In genomic region chr3:84324000-84324399, GRCm38 (mm10) we compare ENCODE assay signal across 8 mouse cellular contexts. TPM values are rescaled to one million over a fixed set of nuclear protein-coding genes. Genes with fewer than 3 reads are reported as not detected.
DNase-seq lines count a peak whose midpoint lies in the region; ATAC-seq lines count a peak whose summit lies in the region.

No protein-coding gene starts in this region.

- H3K4me3 ChIP-seq in midbrain, embryonic 10.5 days: no peak overlapping the region
- no peak overlapping the region for H3K4me3 ChIP-seq in midbrain, embryonic 14.5 days (replicated peaks; ENCODE audit: low read depth, low read length)
- H3K4me3 ChIP-seq in kidney, embryonic 16.5 days (ENCODE audit: low read length): no peak overlapping the region
- H3K4me3 ChIP-seq in stomach, embryonic 16.5 days (replicated peaks; ENCODE audit: low read length): no peak overlapping the region
- H3K4me3 ChIP-seq in forebrain, embryonic 11.5 days (ENCODE audit: low read depth, low read length): no peak overlapping the region

- no peaks in the 10 kb centered on the region for H3K27me3 ChIP-seq in midbrain, embryonic 10.5 days (ENCODE audit: low read depth, poor library complexity, severe bottlenecking)
- H3K27me3 ChIP-seq in midbrain, embryonic 14.5 days (ENCODE audit: control insufficient read depth, insufficient read depth, low read length): no peaks in the 10 kb centered on the region
- no peaks in the 10 kb centered on the region for H3K27me3 ChIP-seq in kidney, embryonic 16.5 days (ENCODE audit: insufficient read depth, low read length)
- H3K27me3 ChIP-seq in stomach, embryonic 16.5 days (ENCODE audit: control insufficient read depth, insufficient read depth, low read length): no peaks in the 10 kb centered on the region
- no peaks in the 10 kb centered on the region for H3K27me3 ChIP-seq in forebrain, embryonic 11.5 days (ENCODE audit: control insufficient read depth, insufficient read depth, low read length)

- H3K36me3 ChIP-seq in midbrain, embryonic 10.5 days: no peaks in the 10 kb centered on the region
- H3K36me3 ChIP-seq in midbrain, embryonic 14.5 days (ENCODE audit: control insufficient read depth, insufficient read depth, low read length): no peaks in the 10 kb centered on the region
- no peaks in the 10 kb centered on the region for H3K36me3 ChIP-seq in kidney, embryonic 16.5 days (ENCODE audit: insufficient read depth, low read length)
- H3K36me3 ChIP-seq in stomach, embryonic 16.5 days (ENCODE audit: control insufficient read depth, insufficient read depth, low read length): no peaks in the 10 kb centered on the region
- no peaks in the 10 kb centered on the region for H3K36me3 ChIP-seq in forebrain, embryonic 11.5 days (ENCODE audit: control insufficient read depth, insufficient read depth, low read length)

- 39% methylated on average over 6 of the region's 6 CpGs for WGBS in midbrain, embryonic 10.5 days
- WGBS in midbrain, embryonic 14.5 days: 32% methylated on average over 6 of the region's 6 CpGs
- 33% methylated on average over 6 of the region's 6 CpGs for WGBS in kidney, embryonic 16.5 days
- 23% methylated on average over 6 of the region's 6 CpGs for WGBS in stomach, embryonic 16.5 days
- WGBS in forebrain, embryonic 11.5 days: 35% methylated on average over 6 of the region's 6 CpGs

- peaks cover 15% of the 10 kb centered on the region for H3K4me1 ChIP-seq in midbrain, embryonic 10.5 days
- 0 out of 2 replicates have a peak, but pooled peaks cover 5% of the 10 kb centered on the region for H3K4me1 ChIP-seq in midbrain, embryonic 14.5 days (ENCODE audit: control insufficient read depth, insufficient read depth, low read length)
- H3K4me1 ChIP-seq in kidney, embryonic 16.5 days (ENCODE audit: insufficient read depth, low read length): peaks cover 16% of the 10 kb centered on the region
- peaks cover 7% of the 10 kb centered on the region for H3K4me1 ChIP-seq in stomach, embryonic 16.5 days (ENCODE audit: control insufficient read depth, insufficient read depth, low read length)
- H3K4me1 ChIP-seq in forebrain, embryonic 11.5 days (replicated peaks; ENCODE audit: control insufficient read depth, insufficient read depth, low read length): 0 out of 2 replicates have a peak, but pooled peaks cover 2% of the 10 kb centered on the region

- H3K27ac ChIP-seq in midbrain, embryonic 10.5 days (replicated peaks): peak overlapping the region; percentile 38; the same call in 1 of the 2 replicates
- H3K27ac ChIP-seq in midbrain, embryonic 14.5 days (replicated peaks; ENCODE audit: low read depth, low read length): no peak overlapping the region
- H3K27ac ChIP-seq in kidney, embryonic 16.5 days (ENCODE audit: low read length): peak overlapping the region; percentile 73
- peak overlapping the region; percentile 6; the same call in 1 of the 2 replicates for H3K27ac ChIP-seq in stomach, embryonic 16.5 days (ENCODE audit: low read length)
- no peak overlapping the region for H3K27ac ChIP-seq in forebrain, embryonic 11.5 days (ENCODE audit: low read depth, low read length)

- no peak overlapping the region for H3K4me2 ChIP-seq in midbrain, embryonic 14.5 days (ENCODE audit: low read length)
- H3K4me2 ChIP-seq in kidney, embryonic 16.5 days (replicated peaks; ENCODE audit: low read depth, low read length): 0 out of 2 replicates have a peak overlapping the region, but pooled peaks have one; percentile 22
- H3K4me2 ChIP-seq in stomach, embryonic 16.5 days (ENCODE audit: low read depth, low read length): 0 out of 2 replicates have a peak overlapping the region, but pooled peaks have one; percentile 4
- no peak overlapping the region for H3K4me2 ChIP-seq in forebrain, embryonic 11.5 days (ENCODE audit: low read depth, low read length, severe bottlenecking)

- no peaks in the 10 kb centered on the region; the same call in 1 of the 2 replicates for H3K9me3 ChIP-seq in midbrain, embryonic 10.5 days (replicated peaks)
- peaks cover 3% of the 10 kb centered on the region; the same call in 1 of the 2 replicates for H3K9me3 ChIP-seq in midbrain, embryonic 14.5 days (ENCODE audit: control insufficient read depth, low read length)
- H3K9me3 ChIP-seq in kidney, embryonic 16.5 days (ENCODE audit: low read length): no peaks in the 10 kb centered on the region
- H3K9me3 ChIP-seq in stomach, embryonic 16.5 days (replicated peaks; ENCODE audit: control insufficient read depth, low read length): no peaks in the 10 kb centered on the region
- no peaks in the 10 kb centered on the region for H3K9me3 ChIP-seq in forebrain, embryonic 11.5 days (ENCODE audit: control insufficient read depth, low read length)

- DNase-seq in adrenal gland, postnatal 25 days: peak; percentile 24
- no peak for DNase-seq in adrenal gland, adult (ENCODE audit: inconsistent age in 2 of 2, low spot score in 1 of 2)
- no peak for DNase-seq in midbrain, embryonic 10.5 days (ENCODE audit: low spot score)
- DNase-seq in midbrain, embryonic 14.5 days: no peak
- no peak for DNase-seq in forebrain, embryonic 11.5 days (ENCODE audit: low spot score)
- DNase-seq in ovary, adult 18-20 months (ENCODE audit: low spot score): no peak

- H3K9ac ChIP-seq in midbrain, embryonic 14.5 days (replicated peaks; ENCODE audit: low read length): no peak overlapping the region
- no peak overlapping the region for H3K9ac ChIP-seq in kidney, embryonic 16.5 days (replicated peaks; ENCODE audit: low read length)
- H3K9ac ChIP-seq in stomach, embryonic 16.5 days (ENCODE audit: low read length): no peak overlapping the region
- no peak overlapping the region for H3K9ac ChIP-seq in forebrain, embryonic 11.5 days (ENCODE audit: low read length)

- no peak for ATAC-seq in midbrain, embryonic 14.5 days (ENCODE audit: low FRiP score, low TSS enrichment)
- ATAC-seq in kidney, embryonic 16.5 days (ENCODE audit: low FRiP score, low TSS enrichment): peak; percentile 80; the same call in 1 of the 2 replicates
- no peak for ATAC-seq in stomach, embryonic 16.5 days (ENCODE audit: insufficient read depth, low FRiP score)
- no peak for ATAC-seq in forebrain, embryonic 11.5 days (replicated peaks; ENCODE audit: low FRiP score)

RNA-seq across cellular contexts. Expression of gene Trim2, which starts 17.3 kb away (rescaled TPM):
- 71.7 and 83.1 TPM in 2 replicates for total RNA-seq in adrenal gland, postnatal 25 days (2021)
- 81.7 and 116 TPM in 2 replicates for polyA plus RNA-seq in midbrain, embryonic 10.5 days (2016; fragmentation: Nextera tagmentation; extraction: Ambion mirVana)
- 144 and 154 TPM in 2 replicates for polyA plus RNA-seq in midbrain, embryonic 14.5 days (2014; fragmentation: Nextera tagmentation; extraction: Ambion mirVana)
- 25.5 and 28.3 TPM in 2 replicates for polyA plus RNA-seq in kidney, embryonic 16.5 days (2015; fragmentation: Nextera tagmentation; extraction: Ambion mirVana)
- polyA plus RNA-seq in stomach, embryonic 16.5 days (2015; fragmentation: Nextera tagmentation; extraction: Ambion mirVana): 33.4 and 39.9 TPM in 2 replicates
- polyA plus RNA-seq in forebrain, embryonic 11.5 days (2014; fragmentation: Nextera tagmentation; extraction: Ambion mirVana): 63.0 and 70.3 TPM in 2 replicates

Comparison
In these comparisons a context has a peak if more than half of its experiments do, and no peak if none do; other contexts are left out.
1. H3K27ac ChIP-seq: peak in midbrain, embryonic 10.5 days (single experiment), kidney, embryonic 16.5 days (single experiment) and stomach, embryonic 16.5 days (single experiment); none in midbrain, embryonic 14.5 days (single experiment) and forebrain, embryonic 11.5 days (single experiment).
2. H3K4me2 ChIP-seq: peak in kidney, embryonic 16.5 days (single experiment) and stomach, embryonic 16.5 days (single experiment); none in midbrain, embryonic 14.5 days (single experiment) and forebrain, embryonic 11.5 days (single experiment).